Mouse (Mus musculus): ENCODE data around the gene Epn1.

DNA sequence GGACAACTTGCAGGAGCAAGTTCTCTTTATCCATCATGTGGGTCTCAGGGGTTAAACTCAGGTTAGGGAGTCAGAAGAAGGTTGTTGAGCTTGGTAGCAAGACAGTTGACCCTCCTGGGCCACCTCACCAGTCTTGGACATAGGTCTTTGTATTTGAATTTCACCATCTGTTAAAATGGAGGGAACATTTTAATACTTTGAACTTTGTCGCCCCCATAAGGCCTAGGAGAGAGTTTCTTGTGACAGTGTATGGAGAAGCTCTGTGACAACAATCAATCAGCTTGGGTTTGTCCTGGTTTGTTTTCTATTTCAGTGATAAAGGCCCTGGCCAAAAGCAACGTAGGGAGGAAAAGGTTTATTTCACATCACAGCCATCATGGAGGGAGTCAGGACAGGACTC lies 32.7 kb upstream of the Epn1 start:
- no peak for TF ChIP-seq CTCF (IDR thresholded peaks at IDR 0.05; ENCODE audit: low read depth, low read length)
- TF ChIP-seq GATA2 (IDR thresholded peaks at IDR 0.05; ENCODE audit: borderline replicate concordance, low read depth, low read length), result no peak
- TF ChIP-seq GATA1 (IDR thresholded peaks at IDR 0.05; ENCODE audit: borderline replicate concordance, low read length), result no peak
- no peak for TF ChIP-seq POLR2AphosphoS5 (IDR thresholded peaks at IDR 0.05; ENCODE audit: insufficient replicate concordance, low read depth, low read length)
- no peak for TF ChIP-seq TAL1 (conservative IDR thresholded peaks at IDR 0.05; ENCODE audit: low read depth, low read length)

All from G1E (cell line).